Mouse (Mus musculus) hindbrain, embryonic 13.5 days (tissue): ENCODE data around the gene Xkr7. TPM values are rescaled to one million over a fixed set of nuclear protein-coding genes. Genes with fewer than 3 reads are reported as not detected.

Source experiments
- ATAC-seq: fragments of 200-750 bp; cut with Nextera tagmentation; 2 replicates; pipeline ENCODE4 v1.8.0; 2017; ENCODE audit warnings: moderate TSS enrichment; ENCODE audit not compliant: low FRiP score
- H3K27ac ChIP-seq: fragments of 300-500 bp; sonication (generic); 2 replicates; pipeline ENCODE4 v1.5.1; 2015; ENCODE audit warnings: inconsistent platforms, mild to moderate bottlenecking, moderate library complexity
- H3K27me3 ChIP-seq: fragments of 300-500 bp; sonication (generic); 2 replicates; pipeline ENCODE4 v1.6.1; 2015; ENCODE audit warnings: mild to moderate bottlenecking, inconsistent platforms
- H3K36me3 ChIP-seq: fragments of 300-500 bp; sonication (generic); 2 replicates; pipeline ENCODE4 v1.6.1; 2015; ENCODE audit warnings: mild to moderate bottlenecking, inconsistent platforms
- H3K4me1 ChIP-seq: fragments of 300-500 bp; sonication (generic); replicated peaks from 2 replicates; pipeline ENCODE4 v1.6.1; 2015; ENCODE audit warnings: inconsistent platforms
- H3K4me2 ChIP-seq: fragments of 300-500 bp; sonication (generic); 2 replicates; pipeline ENCODE4 v1.6.1; 2015; ENCODE audit warnings: inconsistent platforms, mild to moderate bottlenecking, moderate library complexity
- H3K4me3 ChIP-seq: fragments of 300-500 bp; sonication (generic); 2 replicates; pipeline ENCODE4 v1.5.1; 2015; ENCODE audit warnings: mild to moderate bottlenecking, inconsistent platforms
- H3K9ac ChIP-seq: fragments of 300-500 bp; sonication (generic); 2 replicates; pipeline ENCODE4 v1.6.1; 2015; ENCODE audit warnings: mild to moderate bottlenecking, inconsistent platforms
- H3K9me3 ChIP-seq: fragments of 300-500 bp; sonication (generic); 2 replicates; pipeline ENCODE4 v1.6.1; 2016; ENCODE audit warnings: inconsistent platforms
- WGBS: fragments of 180-500 bp; shearing (Covaris S2); methylation state at CpG from one replicate; pipeline ENCODE4 v1.1.7; 2015; 5-methylcytosine and 5-hydroxymethylcytosine counted together
- polyA plus RNA-seq: library from polyadenylated mRNA; unstranded; fragments of >200 nt; fragmentation: Nextera tagmentation; extraction: Ambion mirVana; gene quantifications from 2 replicates; pipeline ENCODE4 v1.2.1, GENCODE M21; 2015

Xkr7 gene
- polyA plus RNA-seq, 1 experiment from 2014 or later, result 1.7 TPM

GRCm38 (mm10) chr2:153063394-153063793, 31.7 kb downstream of the Xkr7 start:
- no peaks in the 10 kb centered on the region for H3K9me3 ChIP-seq
- peaks cover 10% of the 10 kb centered on the region; the same call in 1 of the 2 replicates for H3K36me3 ChIP-seq
- ATAC-seq, result 0 out of 2 replicates have a peak, but pooled peaks have one; percentile 21
- H3K27me3 ChIP-seq, result peaks cover 20% of the 10 kb centered on the region
- WGBS, result 70% methylated on average over 3 of the region's 3 CpGs
- no peaks in the 10 kb centered on the region for H3K4me1 ChIP-seq
- no peak overlapping the region for H3K4me2 ChIP-seq
- peak overlapping the region; percentile 14; the same call in 1 of the 2 replicates for H3K27ac ChIP-seq
- no peak overlapping the region for H3K9ac ChIP-seq
- no peak overlapping the region for H3K4me3 ChIP-seq

DNA sequence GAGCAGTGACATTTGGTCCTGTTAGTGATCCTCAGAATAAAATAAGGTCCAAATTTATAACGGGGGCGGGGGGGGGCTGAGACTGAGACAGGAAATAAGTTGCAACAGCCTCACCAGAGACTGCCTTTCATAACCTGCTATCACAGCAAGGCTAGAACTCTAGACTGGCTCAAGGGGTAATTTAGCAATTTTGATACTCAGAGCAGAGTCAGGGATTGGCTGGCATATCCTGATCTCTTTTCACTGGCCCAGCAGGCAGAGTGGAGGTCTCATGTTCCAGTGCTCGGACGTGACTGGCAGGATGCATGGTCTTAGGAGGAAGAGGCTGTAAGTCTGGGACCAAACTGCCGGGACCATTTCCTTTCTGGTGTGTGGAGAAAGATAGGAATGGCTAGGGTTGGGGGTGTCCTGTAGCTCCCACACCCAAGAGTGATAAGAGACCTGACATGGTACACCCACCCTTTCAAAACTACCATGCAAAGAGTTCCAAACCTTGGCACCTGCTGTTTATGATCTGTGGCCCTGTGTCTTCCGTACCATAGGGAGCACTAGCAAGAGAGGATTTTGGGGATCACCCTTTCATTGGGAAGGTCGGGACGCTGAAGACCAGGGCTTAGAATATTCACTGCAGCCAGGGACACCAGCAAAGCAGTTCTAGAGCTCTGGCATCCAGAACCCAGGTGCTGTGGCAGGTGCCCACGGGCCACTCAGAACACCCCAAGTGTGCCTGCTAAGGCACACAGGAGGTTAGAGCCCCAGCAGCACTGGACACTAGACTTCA, 32.7 kb downstream of the Xkr7 start:
- Histone ChIP-seq H3K27ac (no peak overlapping the region), H3K4me1 (no peaks in the 10 kb centered on the region), H3K9ac (no peak overlapping the region), H3K4me2 (no peak overlapping the region), H3K9me3 (no peaks in the 10 kb centered on the region), H3K27me3 (peaks cover 23% of the 10 kb centered on the region), H3K4me3 (no peak overlapping the region), H3K36me3 (peaks cover 10% of the 10 kb centered on the region; the same call in 1 of the 2 replicates)
- ATAC-seq, result no peak
- 77% methylated on average over 9 of the region's 9 CpGs for WGBS

GRCm38 (mm10) chr2:153065747-153066508, 34.3 kb downstream of the Xkr7 start, which contains the start of gene Ccm2l:
Ccm2l (plus strand) TSS chr2:153065955.
- WGBS, result 53% methylated on average over 12 of the region's 12 CpGs
- no peak within 1 kb of the TSS for H3K4me3 ChIP-seq
- no peak within 1 kb of the TSS for H3K9ac ChIP-seq

GRCm38 (mm10) chr2:153066991-153067390, 35.3 kb downstream of the Xkr7 start:
- Histone ChIP-seq H3K4me3 (no peak overlapping the region), H3K4me1 (peaks cover 11% of the 10 kb centered on the region), H3K27me3 (peaks cover 49% of the 10 kb centered on the region), H3K9me3 (no peaks in the 10 kb centered on the region), H3K36me3 (no peaks in the 10 kb centered on the region), H3K9ac (no peak overlapping the region), H3K4me2 (no peak overlapping the region), H3K27ac (no peak overlapping the region)
- no peak for ATAC-seq
- 38% methylated on average over 6 of the region's 6 CpGs for WGBS

More at GRCm38 (mm10) chr2:153065747-153066508, 34.3 kb downstream of the Xkr7 start, which contains the start of gene Ccm2l:
- no peak for ATAC-seq
- H3K4me2 ChIP-seq, result no peak within 1 kb of the TSS
- H3K4me1 ChIP-seq, result peaks cover 4% of the 10 kb centered on the region; the same call in 1 of the 2 replicates
- no peaks in the 10 kb centered on the region for H3K36me3 ChIP-seq
- no peaks in the 10 kb centered on the region for H3K9me3 ChIP-seq
- H3K27ac ChIP-seq, result 0 out of 2 replicates have a peak within 1 kb of the TSS, but pooled peaks have one; percentile 10
- H3K27me3 ChIP-seq, result peaks cover 38% of the 10 kb centered on the region

DNA sequence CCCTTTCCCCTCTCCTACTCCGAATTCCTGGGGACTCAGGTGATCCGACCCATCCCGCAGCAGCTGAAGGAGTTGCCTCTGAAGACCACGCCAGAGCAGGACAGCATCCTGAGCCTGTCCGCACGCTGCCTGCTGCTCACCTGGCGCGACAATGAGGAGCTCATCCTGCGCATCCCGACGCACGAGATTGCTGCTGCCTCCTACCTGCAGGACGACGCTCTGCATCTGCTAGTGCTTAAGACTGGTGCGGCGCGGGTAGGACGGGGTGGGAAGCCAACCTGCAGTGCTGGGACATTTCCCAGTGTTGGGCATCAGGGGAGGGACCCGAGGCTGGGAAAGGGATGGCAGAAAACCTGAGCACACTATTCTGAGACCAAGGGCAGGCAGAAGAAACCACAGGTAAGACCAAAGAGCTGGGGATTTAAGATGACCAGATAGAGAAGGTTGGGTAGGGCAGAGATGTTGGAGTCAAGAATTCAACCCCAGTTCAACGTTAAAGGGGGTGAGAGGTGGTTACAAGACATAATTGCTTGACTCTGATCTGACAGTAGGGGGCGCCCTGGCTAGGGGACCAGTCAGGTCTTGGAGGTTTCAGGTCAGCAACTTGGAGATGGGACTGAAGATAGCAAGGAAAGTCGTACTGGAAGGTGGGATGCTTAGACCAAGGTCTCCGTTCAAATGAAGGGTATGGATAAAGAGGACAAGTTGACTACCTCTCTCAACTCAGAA, 39.3 kb downstream of the Xkr7 start:
- Histone ChIP-seq H3K27me3 (peaks cover 81% of the 10 kb centered on the region), H3K9me3 (no peaks in the 10 kb centered on the region), H3K9ac (no peak overlapping the region), H3K4me2 (peak overlapping the region; percentile 23; the same call in 1 of the 2 replicates), H3K4me3 (peak overlapping the region; percentile 18; the same call in 1 of the 2 replicates), H3K27ac (no peak overlapping the region; the same call in 1 of the 2 replicates), H3K36me3 (no peaks in the 10 kb centered on the region), H3K4me1 (peaks cover 13% of the 10 kb centered on the region)
- WGBS, result 12% methylated on average over 23 of the region's 23 CpGs
- no peak for ATAC-seq

- 3% methylated on average over 65 of the region's 67 CpGs for WGBS
- H3K36me3 ChIP-seq, result no peaks in the 10 kb centered on the region
- H3K27ac ChIP-seq, result no peak overlapping the region; the same call in 1 of the 2 replicates
- peaks cover 16% of the 10 kb centered on the region for H3K4me1 ChIP-seq
- no peaks in the 10 kb centered on the region for H3K9me3 ChIP-seq
- H3K4me3 ChIP-seq, result peak overlapping the region; percentile 38
- peak overlapping the region; percentile 57 for H3K4me2 ChIP-seq
- peak overlapping the region; percentile 62 for H3K9ac ChIP-seq
- peak; percentile 54 for ATAC-seq
- peaks cover 83% of the 10 kb centered on the region for H3K27me3 ChIP-seq
These were observed 40.0 kb downstream of the Xkr7 start for GRCm38 (mm10) chr2:153071491-153072184.

- H3K4me1 ChIP-seq, result peaks cover 16% of the 10 kb centered on the region
- H3K36me3 ChIP-seq, result no peaks in the 10 kb centered on the region
- no peak overlapping the region for H3K4me2 ChIP-seq
- WGBS, result 93% methylated on average over 10 of the region's 10 CpGs
- no peak overlapping the region for H3K4me3 ChIP-seq
- H3K27me3 ChIP-seq, result peaks cover 68% of the 10 kb centered on the region
- no peaks in the 10 kb centered on the region for H3K9me3 ChIP-seq
- no peak for ATAC-seq
- no peak overlapping the region for H3K27ac ChIP-seq
- H3K9ac ChIP-seq, result no peak overlapping the region
These were observed 43.0 kb downstream of the Xkr7 start for GRCm38 (mm10) chr2:153074651-153075050.

GRCm38 (mm10) chr2:153075961-153076360, 44.3 kb downstream of the Xkr7 start:
- Histone ChIP-seq H3K36me3 (no peaks in the 10 kb centered on the region), H3K9ac (no peak overlapping the region), H3K4me2 (no peak overlapping the region), H3K4me3 (no peak overlapping the region), H3K27ac (no peak overlapping the region), H3K9me3 (no peaks in the 10 kb centered on the region), H3K27me3 (peaks cover 58% of the 10 kb centered on the region), H3K4me1 (peaks cover 12% of the 10 kb centered on the region)
- 45% methylated on average over 2 of the region's 2 CpGs for WGBS
- ATAC-seq, result no peak

GRCm38 (mm10) chr2:153080841-153081523, 49.3 kb downstream of the Xkr7 start:
- Histone ChIP-seq H3K4me1 (0 out of 2 replicates have a peak, but pooled peaks cover 2% of the 10 kb centered on the region), H3K4me3 (no peak overlapping the region), H3K36me3 (no peaks in the 10 kb centered on the region), H3K9ac (no peak overlapping the region), H3K27ac (no peak overlapping the region), H3K4me2 (no peak overlapping the region), H3K27me3 (peaks cover 21% of the 10 kb centered on the region; the same call in 1 of the 2 replicates), H3K9me3 (no peaks in the 10 kb centered on the region)
- ATAC-seq, result no peak
- WGBS, result 30% methylated on average over 32 of the region's 32 CpGs

GRCm38 (mm10) chr2:153081866-153082265, 50.2 kb downstream of the Xkr7 start:
- WGBS, result 87% methylated on average over 6 of the region's 6 CpGs
- no peak overlapping the region for H3K4me3 ChIP-seq
- H3K27me3 ChIP-seq, result peaks cover 14% of the 10 kb centered on the region; the same call in 1 of the 2 replicates
- H3K36me3 ChIP-seq, result no peaks in the 10 kb centered on the region
- H3K4me2 ChIP-seq, result no peak overlapping the region
- H3K4me1 ChIP-seq, result no peaks in the 10 kb centered on the region
- H3K27ac ChIP-seq, result no peak overlapping the region
- ATAC-seq, result no peak
- H3K9me3 ChIP-seq, result no peaks in the 10 kb centered on the region
- H3K9ac ChIP-seq, result no peak overlapping the region

DNA sequence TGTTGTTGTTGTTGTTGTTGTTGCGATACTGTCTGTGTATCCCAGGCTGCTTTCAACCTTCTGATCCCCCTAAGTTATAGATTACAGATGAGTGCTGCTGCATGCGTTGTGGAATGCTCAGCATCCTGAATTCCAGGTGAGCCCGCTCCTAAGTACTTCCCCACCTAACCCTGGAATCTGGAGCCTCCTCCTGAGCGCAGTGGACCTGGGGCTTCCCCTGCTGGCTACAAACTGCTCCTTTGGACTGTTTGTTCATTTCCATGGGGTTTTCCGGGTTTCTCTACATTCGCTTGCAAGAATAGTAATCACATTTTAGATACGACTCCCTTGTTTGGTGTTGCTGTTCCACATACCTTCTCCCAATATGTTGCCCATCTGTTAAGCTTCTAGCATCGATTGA, 51.6 kb downstream of the Xkr7 start:
- Histone ChIP-seq H3K9me3 (no peaks in the 10 kb centered on the region), H3K4me3 (no peak overlapping the region), H3K4me1 (no peaks in the 10 kb centered on the region), H3K4me2 (no peak overlapping the region), H3K27ac (no peak overlapping the region), H3K27me3 (peaks cover 12% of the 10 kb centered on the region; the same call in 1 of the 2 replicates), H3K9ac (no peak overlapping the region), H3K36me3 (no peaks in the 10 kb centered on the region)
- 94% methylated on average over 8 of the region's 8 CpGs for WGBS
- ATAC-seq, result no peak
